Mouse (Mus musculus) myocyte (in vitro differentiated cells): ENCODE data around the gene Sncb. TPM values are rescaled to one million over a fixed set of nuclear protein-coding genes. Genes with fewer than 3 reads are reported as not detected.

ENCODE experiments used
- H3K27me3 ChIP-seq: one replicate; pipeline ENCODE4 v1.6.1; 2011; ENCODE audit not compliant: control insufficient read depth, insufficient read depth, insufficient read length
- H3K36me3 ChIP-seq: one replicate; pipeline ENCODE4 v1.6.1; 2011; ENCODE audit not compliant: control insufficient read depth, insufficient read depth
- H3K4me2 ChIP-seq: one replicate; pipeline ENCODE4 v1.6.1; 2011; ENCODE audit warnings: low read depth, control low read depth
- H3K4me3 ChIP-seq: one replicate; pipeline ENCODE4 v1.5.1; 2011; ENCODE audit warnings: mild to moderate bottlenecking, control low read depth, moderate library complexity
- H3K79me2 ChIP-seq: one replicate; pipeline ENCODE4 v1.6.1; 2011; ENCODE audit not compliant: control insufficient read depth, insufficient read depth
- H3ac ChIP-seq: one replicate; pipeline ENCODE4 v1.6.1; 2011; ENCODE audit not compliant: control insufficient read depth, insufficient read length
- CEBPB ChIP-seq: IDR thresholded peaks from 2 replicates; pipeline ENCODE4 v1.6.1; 2011; ENCODE audit warnings: mild to moderate bottlenecking, moderate library complexity; ENCODE audit not compliant: poor library complexity, insufficient read depth, severe bottlenecking
- E2F4 ChIP-seq: IDR thresholded peaks from one replicate; pipeline ENCODE4 v1.6.1; 2011; ENCODE audit warnings: mild to moderate bottlenecking, control low read depth, moderate library complexity; ENCODE audit not compliant: insufficient read depth
- MAX ChIP-seq: IDR thresholded peaks from one replicate; pipeline ENCODE4 v1.6.1; 2011; ENCODE audit warnings: low read depth, mild to moderate bottlenecking, control low read depth
- MYOD1 ChIP-seq, 3 experiments: IDR thresholded peaks; one replicate each; pipeline ENCODE4 v1.6.1; 2011; ENCODE audit warnings: control low read depth in 2 of 3, low read depth in 2 of 3, mild to moderate bottlenecking in 2 of 3, moderate library complexity in 1 of 3; ENCODE audit not compliant: insufficient read length in 2 of 3, control insufficient read depth in 1 of 3
- MYOG ChIP-seq, 3 experiments: IDR thresholded peaks; one replicate each; pipeline ENCODE4 v1.6.1; 2011; ENCODE audit warnings: control low read depth in 2 of 3, low read depth in 2 of 3, mild to moderate bottlenecking in 2 of 3; ENCODE audit not compliant: insufficient read length in 2 of 3, control insufficient read depth in 1 of 3, insufficient read depth in 1 of 3
- POLR2A ChIP-seq: IDR thresholded peaks from one replicate; pipeline ENCODE4 v1.6.1; 2011; ENCODE audit warnings: low read depth, mild to moderate bottlenecking, control low read depth, moderate library complexity; ENCODE audit not compliant: insufficient read length
- POLR2AphosphoS2 ChIP-seq: IDR thresholded peaks from one replicate; pipeline ENCODE4 v1.6.1; 2011; ENCODE audit warnings: low read depth, control low read depth; ENCODE audit not compliant: insufficient read length
- REST ChIP-seq: IDR thresholded peaks from one replicate; pipeline ENCODE4 v1.6.1; 2011; ENCODE audit warnings: mild to moderate bottlenecking, control low read depth, moderate library complexity; ENCODE audit not compliant: insufficient read depth, insufficient read length
- SRF ChIP-seq: IDR thresholded peaks from one replicate; pipeline ENCODE4 v1.6.1; 2011; ENCODE audit warnings: low read depth; ENCODE audit not compliant: control insufficient read depth, insufficient read length
- TCF12 ChIP-seq: IDR thresholded peaks from one replicate; pipeline ENCODE4 v1.6.1; 2011; ENCODE audit warnings: mild to moderate bottlenecking, control low read depth; ENCODE audit not compliant: poor library complexity, insufficient read depth, severe bottlenecking
- TCF3 ChIP-seq: IDR thresholded peaks from one replicate; pipeline ENCODE4 v1.6.1; 2011; ENCODE audit warnings: low read depth, control low read depth; ENCODE audit not compliant: insufficient read length
- USF1 ChIP-seq: IDR thresholded peaks from one replicate; pipeline ENCODE4 v1.6.1; 2011; ENCODE audit warnings: low read depth, mild to moderate bottlenecking, control low read depth, moderate library complexity
- polyA plus RNA-seq: library from polyadenylated mRNA; unstranded; fragments of >200 nt; fragmentation: generic; extraction: Trizol; gene quantifications from one replicate; pipeline ENCODE4 v1.2.1, GENCODE M21; 2012; ENCODE audit warnings: missing spikeins

The Sncb gene
- polyA plus RNA-seq, 1 experiment, result not detected

GRCm38 (mm10) chr13:54797861-54798643 is 31.7 kb upstream of the Sncb start:
- H3K27me3 ChIP-seq, result peaks cover 5% of the 10 kb centered on the region
- no peak overlapping the region for H3K4me2 ChIP-seq
- no peak overlapping the region for H3ac ChIP-seq
- TF ChIP-seq MAX (no peak), REST (no peak)
- peaks cover 6% of the 10 kb centered on the region for H3K36me3 ChIP-seq
- H3K4me3 ChIP-seq, result no peak overlapping the region
- no peaks in the 10 kb centered on the region for H3K79me2 ChIP-seq

- Histone ChIP-seq H3K4me3 (no peak overlapping the region), H3K79me2 (no peaks in the 10 kb centered on the region), H3K4me2 (no peak overlapping the region), H3K36me3 (peaks cover 6% of the 10 kb centered on the region), H3ac (no peak overlapping the region), H3K27me3 (peaks cover 5% of the 10 kb centered on the region)
- no peak for TF ChIP-seq MYOG (IDR thresholded peaks at IDR 0.05; ENCODE audit: control insufficient read depth in 1 of 3, insufficient read depth in 1 of 3, insufficient read length in 2 of 3, low read depth in 2 of 3)
- TF ChIP-seq POLR2A, result no peak
- no peak for TF ChIP-seq SRF
- no peak for TF ChIP-seq REST
- no peak for TF ChIP-seq MAX
- no peak for TF ChIP-seq MYOD1 (IDR thresholded peaks at IDR 0.05; ENCODE audit: control insufficient read depth in 1 of 3, insufficient read length in 2 of 3, low read depth in 2 of 3)
- TF ChIP-seq USF1, result no peak
- TF ChIP-seq TCF3, result no peak
These were observed 31.0 kb upstream of the Sncb start for GRCm38 (mm10) chr13:54797356-54797755.

GRCm38 (mm10) chr13:54794843-54795242 is 28.4 kb upstream of the Sncb start:
- H3K36me3 ChIP-seq, result peaks cover 6% of the 10 kb centered on the region
- H3K4me2 ChIP-seq, result no peak overlapping the region
- H3K27me3 ChIP-seq, result no peaks in the 10 kb centered on the region
- H3K79me2 ChIP-seq, result no peaks in the 10 kb centered on the region
- TF ChIP-seq REST, result no peak
- peak in 1 of 3 experiments; percentile 49 for TF ChIP-seq MYOG (IDR thresholded peaks at IDR 0.05; ENCODE audit: control insufficient read depth in 1 of 3, insufficient read depth in 1 of 3, insufficient read length in 2 of 3, low read depth in 2 of 3)
- H3K4me3 ChIP-seq, result no peak overlapping the region
- H3ac ChIP-seq, result no peak overlapping the region

GRCm38 (mm10) chr13:54794002-54794577 is 27.7 kb upstream of the Sncb start:
- Histone ChIP-seq H3K27me3 (no peaks in the 10 kb centered on the region), H3K36me3 (peaks cover 6% of the 10 kb centered on the region), H3ac (no peak overlapping the region), H3K4me3 (no peak overlapping the region), H3K4me2 (no peak overlapping the region), H3K79me2 (no peaks in the 10 kb centered on the region)
- TF ChIP-seq MYOD1 (IDR thresholded peaks at IDR 0.05; ENCODE audit: control insufficient read depth in 1 of 3, insufficient read length in 2 of 3, low read depth in 2 of 3), result peak in 1 of 3 experiments; percentile 64
- TF ChIP-seq MYOG (IDR thresholded peaks at IDR 0.05; ENCODE audit: control insufficient read depth in 1 of 3, insufficient read depth in 1 of 3, insufficient read length in 2 of 3, low read depth in 2 of 3), result peak in 1 of 3 experiments; percentile 43
- TF ChIP-seq REST, result no peak

GRCm38 (mm10) chr13:54792259-54793230 is 26.1 kb upstream of the Sncb start:
- Histone ChIP-seq H3ac (no peak overlapping the region), H3K27me3 (no peaks in the 10 kb centered on the region), H3K4me2 (no peak overlapping the region), H3K4me3 (no peak overlapping the region), H3K36me3 (peaks cover 6% of the 10 kb centered on the region), H3K79me2 (no peaks in the 10 kb centered on the region)
- TF ChIP-seq MYOG (IDR thresholded peaks at IDR 0.05; ENCODE audit: control insufficient read depth in 1 of 3, insufficient read depth in 1 of 3, insufficient read length in 2 of 3, low read depth in 2 of 3), result no peak
- no peak for TF ChIP-seq USF1
- TF ChIP-seq TCF3, result no peak
- no peak for TF ChIP-seq CEBPB
- no peak for TF ChIP-seq SRF
- no peak for TF ChIP-seq MAX
- TF ChIP-seq TCF12, result no peak
- TF ChIP-seq POLR2A, result no peak
- TF ChIP-seq MYOD1 (IDR thresholded peaks at IDR 0.05; ENCODE audit: control insufficient read depth in 1 of 3, insufficient read length in 2 of 3, low read depth in 2 of 3), result no peak
- TF ChIP-seq POLR2AphosphoS2, result no peak
- TF ChIP-seq REST, result no peak
- TF ChIP-seq E2F4, result no peak
